Mouse (Mus musculus) neural tube, embryonic 12.5 days (tissue): ENCODE data around the gene Fli1. TPM values are rescaled to one million over a fixed set of nuclear protein-coding genes. Genes with fewer than 3 reads are reported as not detected.

Source experiments
- ATAC-seq: fragments of 200-750 bp; cut with Nextera tagmentation; 2 replicates; pipeline ENCODE4 v1.8.0; 2017; ENCODE audit warnings: low read depth, mild to moderate bottlenecking, moderate TSS enrichment, moderate library complexity; ENCODE audit not compliant: low FRiP score
- H3K27ac ChIP-seq: fragments of 300-500 bp; sonication (generic); 2 replicates; pipeline ENCODE4 v1.5.1; 2016
- H3K27me3 ChIP-seq: fragments of 300-500 bp; sonication (generic); replicated peaks from 2 replicates; pipeline ENCODE4 v1.6.1; 2016; ENCODE audit warnings: mild to moderate bottlenecking
- H3K36me3 ChIP-seq: fragments of 300-500 bp; sonication (generic); 2 replicates; pipeline ENCODE4 v1.6.1; 2016; ENCODE audit warnings: mild to moderate bottlenecking
- H3K4me1 ChIP-seq: fragments of 300-500 bp; sonication (generic); 2 replicates; pipeline ENCODE4 v1.6.1; 2016
- H3K4me2 ChIP-seq: fragments of 300-500 bp; sonication (generic); replicated peaks from 2 replicates; pipeline ENCODE4 v1.6.1; 2016; ENCODE audit warnings: mild to moderate bottlenecking
- H3K4me3 ChIP-seq: fragments of 300-500 bp; sonication (generic); 2 replicates; pipeline ENCODE4 v1.5.1; 2016
- H3K9ac ChIP-seq: fragments of 300-500 bp; sonication (generic); 2 replicates; pipeline ENCODE4 v1.6.1; 2016; ENCODE audit warnings: mild to moderate bottlenecking
- H3K9me3 ChIP-seq: fragments of 300-500 bp; sonication (generic); 2 replicates; pipeline ENCODE4 v1.6.1; 2016; ENCODE audit warnings: mild to moderate bottlenecking
- WGBS: fragments of 180-500 bp; shearing (Covaris S2); methylation state at CpG from one replicate; pipeline ENCODE4 v1.1.7; 2016; 5-methylcytosine and 5-hydroxymethylcytosine counted together
- polyA plus RNA-seq: library from polyadenylated mRNA; unstranded; fragments of >200 nt; fragmentation: Nextera tagmentation; extraction: Ambion mirVana; gene quantifications from 2 replicates; pipeline ENCODE4 v1.2.1, GENCODE M21; 2016

The Fli1 gene
- polyA plus RNA-seq, 1 experiment from 2014 or later = 15.4 TPM

- H3K4me2 ChIP-seq = no peak overlapping the region
- H3K4me1 ChIP-seq = no peaks in the 10 kb centered on the region
- no peak overlapping the region for H3K9ac ChIP-seq
- no peaks in the 10 kb centered on the region for H3K27me3 ChIP-seq
- no peak overlapping the region for H3K27ac ChIP-seq
- H3K4me3 ChIP-seq = no peak overlapping the region
- no peaks in the 10 kb centered on the region for H3K9me3 ChIP-seq
- no peaks in the 10 kb centered on the region for H3K36me3 ChIP-seq
- ATAC-seq = no peak
Observed at GRCm38 (mm10) chr9:32420711-32421110, 122.0 kb downstream of the Fli1 start.

- no peaks in the 10 kb centered on the region for H3K4me1 ChIP-seq
- no peaks in the 10 kb centered on the region for H3K27me3 ChIP-seq
- no peak overlapping the region for H3K9ac ChIP-seq
- H3K9me3 ChIP-seq = no peaks in the 10 kb centered on the region
- no peak overlapping the region for H3K4me3 ChIP-seq
- H3K36me3 ChIP-seq = no peaks in the 10 kb centered on the region
- no peak overlapping the region for H3K27ac ChIP-seq
- WGBS = 53% methylated on average over 8 of the region's 8 CpGs
- ATAC-seq = no peak
- H3K4me2 ChIP-seq = no peak overlapping the region
Observed at GRCm38 (mm10) chr9:32417466-32418116, 125.1 kb downstream of the Fli1 start.

GRCm38 (mm10) chr9:32415952-32416351, 126.7 kb downstream of the Fli1 start:
- H3K4me3 ChIP-seq = no peak overlapping the region
- no peaks in the 10 kb centered on the region for H3K9me3 ChIP-seq
- no peak for ATAC-seq
- no peaks in the 10 kb centered on the region for H3K4me1 ChIP-seq
- H3K4me2 ChIP-seq = no peak overlapping the region
- H3K27ac ChIP-seq = no peak overlapping the region
- H3K27me3 ChIP-seq = no peaks in the 10 kb centered on the region; the same call in 1 of the 2 replicates
- H3K9ac ChIP-seq = no peak overlapping the region
- WGBS = 92% methylated on average over 3 of the region's 3 CpGs
- no peaks in the 10 kb centered on the region for H3K36me3 ChIP-seq

- Histone ChIP-seq H3K36me3 (no peaks in the 10 kb centered on the region), H3K9ac (no peak overlapping the region), H3K4me1 (no peaks in the 10 kb centered on the region), H3K4me3 (no peak overlapping the region), H3K27ac (no peak overlapping the region), H3K9me3 (no peaks in the 10 kb centered on the region), H3K4me2 (no peak overlapping the region), H3K27me3 (no peaks in the 10 kb centered on the region; the same call in 1 of the 2 replicates)
- 43% methylated on average over 1 of the region's 1 CpGs for WGBS
- ATAC-seq = no peak
Observed at GRCm38 (mm10) chr9:32414956-32415355, 127.7 kb downstream of the Fli1 start.

GRCm38 (mm10) chr9:32412836-32413580, 129.7 kb downstream of the Fli1 start:
- H3K9me3 ChIP-seq = no peaks in the 10 kb centered on the region
- H3K4me1 ChIP-seq = peaks cover 14% of the 10 kb centered on the region
- ATAC-seq = no peak
- H3K4me2 ChIP-seq = no peak overlapping the region
- no peaks in the 10 kb centered on the region for H3K36me3 ChIP-seq
- no peak overlapping the region for H3K9ac ChIP-seq
- 75% methylated on average over 10 of the region's 10 CpGs for WGBS
- no peak overlapping the region for H3K27ac ChIP-seq
- no peak overlapping the region for H3K4me3 ChIP-seq
- H3K27me3 ChIP-seq = peaks cover 8% of the 10 kb centered on the region

GRCm38 (mm10) chr9:32411507-32411906, 131.2 kb downstream of the Fli1 start:
- WGBS = 89% methylated on average over 5 of the region's 5 CpGs
- no peak overlapping the region for H3K4me3 ChIP-seq
- no peak overlapping the region for H3K27ac ChIP-seq
- no peak overlapping the region for H3K4me2 ChIP-seq
- H3K9ac ChIP-seq = no peak overlapping the region
- H3K9me3 ChIP-seq = no peaks in the 10 kb centered on the region
- H3K27me3 ChIP-seq = peaks cover 15% of the 10 kb centered on the region
- ATAC-seq = no peak
- H3K36me3 ChIP-seq = no peaks in the 10 kb centered on the region
- H3K4me1 ChIP-seq = peaks cover 14% of the 10 kb centered on the region

- WGBS = 96% methylated on average over 5 of the region's 5 CpGs
- no peak overlapping the region for H3K4me2 ChIP-seq
- H3K9ac ChIP-seq = no peak overlapping the region
- H3K27me3 ChIP-seq = peaks cover 18% of the 10 kb centered on the region
- no peaks in the 10 kb centered on the region for H3K9me3 ChIP-seq
- ATAC-seq = no peak
- H3K4me3 ChIP-seq = no peak overlapping the region
- no peak overlapping the region for H3K27ac ChIP-seq
- peaks cover 14% of the 10 kb centered on the region for H3K4me1 ChIP-seq
- no peaks in the 10 kb centered on the region for H3K36me3 ChIP-seq
Observed at GRCm38 (mm10) chr9:32410671-32411070, 132.0 kb downstream of the Fli1 start.

- no peaks in the 10 kb centered on the region for H3K36me3 ChIP-seq
- peak overlapping the region; percentile 70 for H3K9ac ChIP-seq
- WGBS = under 1% methylated on average over 47 of the region's 47 CpGs
- no peak overlapping the region for H3K27ac ChIP-seq
- peak overlapping the region; percentile 48 for H3K4me3 ChIP-seq
- H3K4me1 ChIP-seq = peaks cover 14% of the 10 kb centered on the region
- H3K9me3 ChIP-seq = no peaks in the 10 kb centered on the region
- H3K27me3 ChIP-seq = peaks cover 18% of the 10 kb centered on the region
- H3K4me2 ChIP-seq = peak overlapping the region; percentile 97
- peak; percentile 52 for ATAC-seq
Observed at GRCm38 (mm10) chr9:32409060-32409961, 133.3 kb downstream of the Fli1 start.

GRCm38 (mm10) chr9:32408730-32409059, 134.0 kb downstream of the Fli1 start:
- 8% methylated on average over 8 of the region's 8 CpGs for WGBS
- H3K27ac ChIP-seq = no peak overlapping the region
- peak overlapping the region; percentile 97 for H3K4me2 ChIP-seq
- ATAC-seq = peak; percentile 17; the same call in 1 of the 2 replicates
- peak overlapping the region; percentile 70 for H3K9ac ChIP-seq
- peak overlapping the region; percentile 48 for H3K4me3 ChIP-seq
- no peaks in the 10 kb centered on the region for H3K9me3 ChIP-seq
- peaks cover 14% of the 10 kb centered on the region for H3K4me1 ChIP-seq
- H3K36me3 ChIP-seq = no peaks in the 10 kb centered on the region
- H3K27me3 ChIP-seq = peaks cover 18% of the 10 kb centered on the region

GRCm38 (mm10) chr9:32405191-32405925, 137.3 kb downstream of the Fli1 start:
- peaks cover 18% of the 10 kb centered on the region for H3K27me3 ChIP-seq
- H3K36me3 ChIP-seq = no peaks in the 10 kb centered on the region
- WGBS = 41% methylated on average over 11 of the region's 11 CpGs
- no peak overlapping the region for H3K4me3 ChIP-seq
- peak; percentile 52; the same call in 1 of the 2 replicates for ATAC-seq
- H3K27ac ChIP-seq = no peak overlapping the region
- peaks cover 14% of the 10 kb centered on the region for H3K4me1 ChIP-seq
- no peak overlapping the region for H3K9ac ChIP-seq
- H3K4me2 ChIP-seq = no peak overlapping the region
- H3K9me3 ChIP-seq = no peaks in the 10 kb centered on the region

GRCm38 (mm10) chr9:32400662-32401161, 141.9 kb downstream of the Fli1 start:
- H3K27me3 ChIP-seq = no peaks in the 10 kb centered on the region
- no peaks in the 10 kb centered on the region for H3K4me1 ChIP-seq
- H3K27ac ChIP-seq = no peak overlapping the region
- WGBS = 74% methylated on average over 5 of the region's 5 CpGs
- H3K9me3 ChIP-seq = no peaks in the 10 kb centered on the region
- no peak overlapping the region for H3K9ac ChIP-seq
- H3K4me3 ChIP-seq = no peak overlapping the region
- H3K36me3 ChIP-seq = no peaks in the 10 kb centered on the region
- no peak for ATAC-seq
- no peak overlapping the region for H3K4me2 ChIP-seq
